Mouse (Mus musculus) megakaryocyte, embryonic 14.5 days (primary cell): ENCODE data around the gene Itih5. TPM values are rescaled to one million over a fixed set of nuclear protein-coding genes. Genes with fewer than 3 reads are reported as not detected.

Experiments used
- H3K27me3 ChIP-seq: replicated peaks from 2 replicates; pipeline ENCODE3; 2012; ENCODE audit warnings: inconsistent platforms
- H3K36me3 ChIP-seq: replicated peaks from 2 replicates; pipeline ENCODE3; 2012; ENCODE audit warnings: low read length, inconsistent platforms, mixed read lengths
- H3K4me1 ChIP-seq: 2 replicates; pipeline ENCODE4 v1.6.1; 2012; ENCODE audit warnings: inconsistent platforms
- H3K4me3 ChIP-seq: replicated peaks from 2 replicates; pipeline ENCODE3; 2012; ENCODE audit warnings: moderate library complexity, mild to moderate bottlenecking, inconsistent platforms
- H3K9me3 ChIP-seq: 2 replicates; pipeline ENCODE4 v1.6.1; 2012; ENCODE audit warnings: inconsistent platforms
- FLI1 ChIP-seq: IDR thresholded peaks from 2 replicates; pipeline ENCODE4 v1.6.1; 2012; ENCODE audit warnings: low read length, inconsistent platforms, mixed read lengths
- GATA1 ChIP-seq: IDR thresholded peaks from 3 replicates; pipeline ENCODE4 v1.6.1; 2012; ENCODE audit warnings: mixed read lengths, low read length, inconsistent platforms, borderline replicate concordance
- polyA plus RNA-seq: library from polyadenylated mRNA; stranded (reverse); fragments of >175 nt; gene quantifications from 2 replicates; pipeline ENCODE4 v1.2.3, GENCODE M21; 2012; ENCODE audit warnings: low replicate concordance; ENCODE audit not compliant: insufficient read depth

Gene Itih5
- polyA plus RNA-seq, 1 experiment, result 0.18 TPM

DNA sequence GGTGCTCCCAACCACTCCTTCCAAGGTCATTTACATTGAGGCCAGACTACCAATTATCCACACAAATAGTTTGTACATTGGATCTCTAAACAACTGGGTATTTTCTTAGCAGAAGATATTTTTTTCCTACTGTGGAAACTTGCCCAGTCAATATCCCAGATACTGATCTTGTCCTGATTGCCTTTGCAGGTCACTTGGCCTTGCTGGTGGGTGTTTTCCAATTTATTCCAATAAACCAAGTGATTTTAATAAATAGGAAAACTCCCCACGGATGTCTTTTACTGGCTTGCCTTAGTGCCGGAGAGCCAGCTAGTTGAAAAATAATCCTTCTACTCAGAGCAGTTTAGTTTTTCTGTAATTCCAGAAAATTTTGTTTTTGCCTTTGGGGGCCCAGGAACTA is 98.6 kb downstream of the Itih5 start:
- TF ChIP-seq FLI1 (no peak), GATA1 (no peak)
- Histone ChIP-seq H3K4me1 (peaks cover 26% of the 10 kb centered on the region), H3K9me3 (peaks cover 2% of the 10 kb centered on the region; the same call in 1 of the 2 replicates), H3K36me3 (no peaks in the 10 kb centered on the region), H3K4me3 (no peak overlapping the region), H3K27me3 (no peaks in the 10 kb centered on the region)

DNA sequence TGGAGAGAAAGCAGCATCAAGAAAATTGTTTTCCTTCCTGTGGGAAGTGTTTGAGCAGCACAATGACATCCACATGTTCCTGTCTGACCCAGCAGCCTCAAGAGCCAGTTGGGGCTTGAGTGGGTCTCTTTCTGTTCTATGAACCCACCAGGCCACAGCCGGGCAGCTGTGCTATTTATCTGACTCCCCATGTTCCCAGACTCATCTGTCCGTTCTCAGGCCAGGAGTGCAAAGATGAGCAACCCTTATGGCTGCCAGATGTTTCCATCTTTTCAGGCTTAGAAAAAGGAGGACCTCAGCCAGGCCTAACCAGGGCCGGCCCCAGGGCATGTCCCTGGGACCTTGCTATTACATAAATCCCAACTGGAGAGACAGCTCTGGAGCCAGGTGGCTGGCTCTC is 100.0 kb downstream of the Itih5 start:
- H3K36me3 ChIP-seq, result no peaks in the 10 kb centered on the region
- peaks cover 33% of the 10 kb centered on the region for H3K4me1 ChIP-seq
- TF ChIP-seq FLI1, result no peak
- no peak for TF ChIP-seq GATA1
- no peak overlapping the region for H3K4me3 ChIP-seq
- no peaks in the 10 kb centered on the region for H3K27me3 ChIP-seq
- H3K9me3 ChIP-seq, result no peaks in the 10 kb centered on the region

DNA sequence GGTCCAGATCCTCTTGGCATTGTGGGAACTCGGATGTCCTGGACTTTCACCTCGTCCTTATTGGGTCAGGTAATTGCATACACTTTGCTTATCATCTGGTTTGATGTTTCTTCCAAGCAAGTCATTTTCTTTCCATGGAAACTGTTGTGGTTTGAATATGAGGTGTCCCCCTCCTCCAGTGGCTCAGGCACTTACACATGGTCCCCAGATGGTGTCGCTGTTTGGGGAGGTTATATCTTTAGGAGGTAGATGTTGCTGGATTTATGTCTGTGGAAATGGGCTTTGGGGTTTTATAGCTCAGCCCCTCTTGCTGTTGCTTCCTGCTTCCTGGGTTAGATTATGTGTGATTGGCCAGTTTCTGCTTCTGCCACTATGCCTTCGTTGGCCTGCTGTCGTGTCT is 103.6 kb downstream of the Itih5 start:
- Histone ChIP-seq H3K9me3 (no peaks in the 10 kb centered on the region), H3K4me3 (no peak overlapping the region), H3K36me3 (no peaks in the 10 kb centered on the region), H3K27me3 (no peaks in the 10 kb centered on the region), H3K4me1 (peaks cover 14% of the 10 kb centered on the region; the same call in 1 of the 2 replicates)
- TF ChIP-seq GATA1, result no peak

DNA sequence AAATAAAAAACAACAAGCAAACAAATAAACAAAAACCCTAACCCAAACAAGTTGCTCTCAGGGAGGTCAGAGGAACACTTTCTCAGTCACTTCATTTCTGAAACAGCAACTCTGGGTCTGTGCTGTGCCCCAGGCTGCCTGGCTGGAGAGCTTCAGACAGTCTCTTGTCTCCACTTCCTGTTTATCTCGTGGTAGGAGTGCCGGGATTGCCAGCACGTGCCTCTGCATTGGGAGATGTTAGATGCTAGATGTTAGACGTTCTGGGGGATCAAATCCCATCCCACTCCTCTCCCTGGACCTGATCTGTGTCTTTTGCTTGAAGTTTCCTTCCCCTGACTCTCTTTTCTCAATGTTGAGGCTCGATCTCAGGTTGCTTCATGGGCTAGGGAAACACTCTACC is 104.9 kb downstream of the Itih5 start:
- Histone ChIP-seq H3K4me3 (no peak overlapping the region), H3K9me3 (no peaks in the 10 kb centered on the region), H3K27me3 (peaks cover under 1% of the 10 kb centered on the region), H3K36me3 (no peaks in the 10 kb centered on the region), H3K4me1 (peaks cover 22% of the 10 kb centered on the region)
- TF ChIP-seq GATA1 (no peak), FLI1 (no peak)

DNA sequence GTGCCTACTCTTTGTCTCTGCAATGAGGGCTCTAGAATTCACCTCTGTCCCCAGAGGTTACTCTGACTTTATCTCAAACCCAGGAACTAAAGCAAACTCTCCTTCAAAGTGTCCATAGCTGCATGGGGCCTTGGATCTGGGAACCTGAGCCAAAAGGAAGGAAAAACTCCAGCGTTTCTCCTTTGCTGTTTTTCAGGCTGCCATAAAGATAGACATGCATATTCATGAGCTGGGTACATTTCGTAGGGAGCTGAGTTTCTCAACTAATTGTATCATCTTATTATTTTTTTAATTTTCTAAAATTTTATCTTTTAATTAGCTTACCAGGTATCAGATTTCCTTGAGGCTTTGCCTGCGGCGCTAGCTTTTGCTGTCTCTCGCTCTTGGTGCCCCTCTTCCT is 106.7 kb downstream of the Itih5 start:
- H3K9me3 ChIP-seq, result no peaks in the 10 kb centered on the region
- no peak overlapping the region for H3K4me3 ChIP-seq
- peaks cover 22% of the 10 kb centered on the region for H3K4me1 ChIP-seq
- TF ChIP-seq FLI1, result no peak
- no peak for TF ChIP-seq GATA1
- no peaks in the 10 kb centered on the region for H3K36me3 ChIP-seq
- H3K27me3 ChIP-seq, result peaks cover 10% of the 10 kb centered on the region

DNA sequence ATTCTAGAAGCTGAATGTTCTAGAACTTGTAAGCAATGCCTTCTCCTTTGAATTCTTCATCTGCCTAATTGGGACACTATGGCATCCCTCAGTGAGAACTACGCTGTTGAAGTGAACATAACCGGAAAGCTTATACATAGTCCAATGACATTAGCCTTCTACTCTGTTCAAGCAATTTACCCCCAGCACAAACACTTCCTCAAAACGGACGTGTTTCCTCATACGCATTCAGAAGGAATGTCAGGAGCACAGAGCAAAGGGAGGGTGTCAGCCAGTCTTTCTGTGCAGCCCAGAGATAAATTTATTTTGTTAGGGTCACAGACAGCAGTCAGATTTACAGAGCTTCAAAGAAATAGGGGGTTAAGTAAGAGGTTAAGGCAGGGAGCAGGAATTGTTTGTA is 108.0 kb downstream of the Itih5 start:
- no peak for TF ChIP-seq FLI1
- TF ChIP-seq GATA1, result no peak
- Histone ChIP-seq H3K36me3 (no peaks in the 10 kb centered on the region), H3K4me3 (no peak overlapping the region), H3K27me3 (peaks cover 12% of the 10 kb centered on the region), H3K4me1 (peaks cover 28% of the 10 kb centered on the region), H3K9me3 (no peaks in the 10 kb centered on the region)

DNA sequence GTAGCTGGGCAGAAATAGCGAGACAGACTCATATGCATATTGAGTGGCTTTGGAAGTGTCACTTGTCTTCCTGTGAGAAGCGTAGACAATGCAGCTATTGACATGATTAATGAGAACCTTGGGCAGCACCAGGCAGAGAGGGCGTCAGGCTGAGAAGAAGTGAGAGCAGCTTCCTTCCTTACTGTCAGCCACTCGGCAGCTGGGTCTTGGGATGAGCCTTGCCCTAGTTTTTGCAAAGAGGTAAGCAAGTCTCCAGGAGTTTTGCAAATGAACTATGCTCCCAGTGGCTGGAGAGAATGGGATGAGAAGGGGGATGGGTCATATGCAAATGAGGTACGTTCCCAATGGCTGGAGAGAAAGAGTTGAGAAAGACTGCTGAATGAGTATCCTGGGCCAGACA is 109.4 kb downstream of the Itih5 start:
- no peak overlapping the region for H3K4me3 ChIP-seq
- peaks cover 21% of the 10 kb centered on the region for H3K4me1 ChIP-seq
- H3K9me3 ChIP-seq, result no peaks in the 10 kb centered on the region
- TF ChIP-seq GATA1, result no peak
- no peak for TF ChIP-seq FLI1
- peaks cover 12% of the 10 kb centered on the region for H3K27me3 ChIP-seq
- no peaks in the 10 kb centered on the region for H3K36me3 ChIP-seq

DNA sequence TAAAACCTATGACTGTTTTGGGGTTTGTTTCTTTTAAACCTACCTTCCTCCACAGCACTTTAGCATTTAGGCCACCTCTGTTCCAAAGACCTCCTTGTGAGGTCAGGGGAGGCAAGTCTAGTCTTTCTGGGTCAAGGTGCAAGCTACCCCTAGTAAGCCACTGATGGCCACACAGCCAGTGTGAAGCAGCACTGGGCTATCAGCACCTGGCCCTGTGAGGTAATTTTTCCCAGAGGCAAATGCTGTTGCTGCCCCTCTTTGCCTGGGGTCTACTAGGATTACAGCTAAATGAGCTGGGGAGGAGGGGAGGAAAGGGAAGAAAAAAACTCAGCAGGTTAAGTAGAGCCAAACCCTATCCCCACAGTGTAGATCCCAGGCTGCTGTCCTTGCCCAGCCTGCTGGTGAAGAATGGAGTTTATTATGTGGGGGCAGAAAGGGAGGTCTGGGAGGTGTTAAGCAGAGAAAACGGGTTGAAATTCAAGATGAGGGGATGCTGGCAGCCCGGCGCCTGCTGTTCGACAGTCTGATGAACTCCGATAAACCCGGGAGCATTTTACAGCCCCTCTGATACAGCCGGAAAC is 110.6 kb downstream of the Itih5 start:
- TF ChIP-seq GATA1, result no peak
- no peak for TF ChIP-seq FLI1
- H3K4me3 ChIP-seq, result no peak overlapping the region

DNA sequence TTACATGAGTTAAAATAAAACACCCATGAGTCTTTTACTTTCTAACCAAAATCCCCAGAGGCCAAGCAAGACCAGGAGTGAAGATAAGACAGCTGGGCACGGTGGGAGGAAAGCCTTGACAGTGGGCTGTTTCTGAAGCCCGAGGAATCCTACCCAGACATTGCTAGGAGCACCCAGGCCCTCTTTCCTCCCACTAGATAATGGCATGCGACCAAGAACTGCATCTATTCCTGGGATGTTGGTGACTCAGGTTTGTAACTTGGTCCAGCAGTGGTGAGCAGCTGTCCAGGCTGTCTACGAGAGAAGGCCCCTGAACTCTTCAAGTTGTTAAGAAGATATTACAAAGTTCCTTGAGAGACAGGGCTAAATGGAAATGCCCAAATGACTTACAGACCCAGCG is 112.5 kb downstream of the Itih5 start:
- Histone ChIP-seq H3K27me3 (peaks cover 12% of the 10 kb centered on the region), H3K9me3 (no peaks in the 10 kb centered on the region), H3K4me3 (no peak overlapping the region), H3K4me1 (peaks cover 14% of the 10 kb centered on the region), H3K36me3 (no peaks in the 10 kb centered on the region)
- TF ChIP-seq FLI1 (no peak), GATA1 (no peak)

More for the DNA sequence above, 110.6 kb downstream of the Itih5 start:
- peaks cover 12% of the 10 kb centered on the region for H3K27me3 ChIP-seq
- peaks cover 14% of the 10 kb centered on the region for H3K4me1 ChIP-seq
- no peaks in the 10 kb centered on the region for H3K36me3 ChIP-seq
- no peaks in the 10 kb centered on the region for H3K9me3 ChIP-seq

DNA sequence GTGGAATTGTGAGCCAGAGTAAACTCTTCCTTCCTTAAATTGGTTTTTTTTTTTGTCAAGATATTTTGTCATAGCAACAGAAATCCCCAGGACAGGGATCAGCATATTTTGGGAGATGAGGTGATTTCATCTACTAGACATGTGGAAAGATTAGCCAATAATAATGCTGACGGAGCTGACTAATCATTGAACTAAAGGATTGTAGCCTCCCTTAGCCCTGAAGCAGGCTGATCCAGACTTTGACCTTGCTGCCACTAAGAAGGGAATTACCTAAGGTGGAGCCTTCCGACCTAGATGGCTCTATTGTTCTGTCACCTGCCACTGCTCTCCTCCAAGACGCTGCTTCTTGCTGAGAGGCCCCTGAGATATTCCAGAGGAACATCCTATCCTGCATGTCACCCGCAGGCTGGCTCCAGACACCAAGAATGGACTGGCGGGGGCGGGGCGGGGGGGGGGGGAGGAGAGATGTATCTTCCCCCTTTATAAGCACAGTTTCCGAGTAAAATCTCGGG is 119.3 kb downstream of the Itih5 start:
- Histone ChIP-seq H3K4me1 (no peaks in the 10 kb centered on the region; the same call in 1 of the 2 replicates), H3K36me3 (no peaks in the 10 kb centered on the region)
- TF ChIP-seq FLI1 (no peak), GATA1 (no peak)

More for the DNA sequence above, 119.3 kb downstream of the Itih5 start:
- Histone ChIP-seq H3K9me3 (no peaks in the 10 kb centered on the region), H3K4me3 (no peak overlapping the region), H3K27me3 (peaks cover 4% of the 10 kb centered on the region)
